Mouse (Mus musculus): ENCODE measurements around the gene Grid1.

Gene Grid1

GRCm38 (mm10) chr14:35209444-35209843 lies 389.5 kb downstream of the Grid1 start:
- no peak for DNase-seq (ENCODE audit: low spot score)

- DNase-seq (ENCODE audit: low spot score): no peak
Measured at GRCm38 (mm10) chr14:35219021-35219420, 399.1 kb downstream of the Grid1 start.

- DNase-seq (ENCODE audit: low spot score): no peak
Measured at GRCm38 (mm10) chr14:35222196-35222595, 402.3 kb downstream of the Grid1 start.

- DNase-seq (ENCODE audit: low spot score): no peak
Measured at GRCm38 (mm10) chr14:35227581-35227980, 407.7 kb downstream of the Grid1 start.

GRCm38 (mm10) chr14:35231384-35231783 lies 411.5 kb downstream of the Grid1 start:
- no peak for DNase-seq (ENCODE audit: low spot score)

GRCm38 (mm10) chr14:35242882-35243281 lies 423.0 kb downstream of the Grid1 start:
- no peak for DNase-seq (ENCODE audit: low spot score)

GRCm38 (mm10) chr14:35244776-35245548 lies 425.1 kb downstream of the Grid1 start:
- DNase-seq (ENCODE audit: low spot score): no peak

GRCm38 (mm10) chr14:35250412-35250811 lies 430.5 kb downstream of the Grid1 start:
- no peak for DNase-seq (ENCODE audit: low spot score)

- DNase-seq (ENCODE audit: low spot score): no peak
Measured at GRCm38 (mm10) chr14:35254477-35254876, 434.6 kb downstream of the Grid1 start.

GRCm38 (mm10) chr14:35270260-35270659 lies 450.4 kb downstream of the Grid1 start:
- DNase-seq (ENCODE audit: low spot score): no peak

GRCm38 (mm10) chr14:35309201-35309600 lies 489.3 kb downstream of the Grid1 start:
- DNase-seq (ENCODE audit: low spot score): no peak

GRCm38 (mm10) chr14:35313380-35314299 lies 493.7 kb downstream of the Grid1 start:
- DNase-seq (ENCODE audit: low spot score): no peak

- no peak for DNase-seq (ENCODE audit: low spot score)
Measured at GRCm38 (mm10) chr14:35326306-35326705, 506.4 kb downstream of the Grid1 start.

- no peak for DNase-seq (ENCODE audit: low spot score)
Measured at GRCm38 (mm10) chr14:35336561-35336960, 516.7 kb downstream of the Grid1 start.

GRCm38 (mm10) chr14:35356011-35356410 lies 536.1 kb downstream of the Grid1 start:
- no peak for DNase-seq (ENCODE audit: low spot score)

- DNase-seq (ENCODE audit: low spot score): no peak
Measured at GRCm38 (mm10) chr14:35356480-35357085, 536.7 kb downstream of the Grid1 start.

GRCm38 (mm10) chr14:35358136-35358821 lies 538.4 kb downstream of the Grid1 start:
- peak; percentile 32 for DNase-seq (ENCODE audit: low spot score)

GRCm38 (mm10) chr14:35365177-35365944 lies 545.5 kb downstream of the Grid1 start:
- no peak for DNase-seq (ENCODE audit: low spot score)

GRCm38 (mm10) chr14:35374374-35374773 lies 554.5 kb downstream of the Grid1 start:
- DNase-seq (ENCODE audit: low spot score): no peak

- no peak for DNase-seq (ENCODE audit: low spot score)
Measured at GRCm38 (mm10) chr14:35393591-35393990, 573.7 kb downstream of the Grid1 start.

GRCm38 (mm10) chr14:35404249-35404908 lies 584.5 kb downstream of the Grid1 start:
- DNase-seq (ENCODE audit: low spot score): no peak
